Mouse (Mus musculus) gastrocnemius, postnatal 4 days (tissue): ENCODE measurements around the gene Kazn. TPM values are rescaled to one million over a fixed set of nuclear protein-coding genes. Genes with fewer than 3 reads are reported as not detected.

Experiments
- DNase-seq, 2 experiments: peaks; one replicate each; pipeline ENCODE4 v3.0.0; 2021 to 2022; ENCODE audit warnings: low spot score in 2 of 2, mixed read lengths in 2 of 2
- long read RNA-seq, 2 experiments: library from polyadenylated mRNA; stranded (forward); transcript quantifications; one replicate each; pipeline ENCODE4 v2.0.0; 2021
- total RNA-seq, 2 experiments: library from RNA; stranded (reverse); gene quantifications; 2 replicates each; pipeline ENCODE4 v1.2.3; 2021

Kazn gene
- total RNA-seq: 10 to 100 TPM; 10.1 to 10.5 TPM
- long read RNA-seq, experiment 1, full-length matches to known transcripts: 2 of 8 reads
- long read RNA-seq, experiment 1, partial matches to known transcripts: 2 of 8 reads
- long read RNA-seq, experiment 1, other reads (novel, unspliced or antisense): 4 of 8 reads
- long read RNA-seq, experiment 2, partial matches to known transcripts: 0 of 11 reads
- long read RNA-seq, experiment 2, other reads (novel, unspliced or antisense): 9 of 11 reads

GRCm38 (mm10) chr4:142239240-142240126 is at the start of gene Kazn:
Kazn (minus strand) TSS chr4:142239401.
- DNase-seq: peak; percentile 72 to 82

- no peak for DNase-seq
Measured at GRCm38 (mm10) chr4:142285471-142285870, 46.3 kb upstream of the Kazn start.

GRCm38 (mm10) chr4:142283867-142284266 is 44.7 kb upstream of the Kazn start:
- no peak for DNase-seq

- no peak for DNase-seq
Measured at GRCm38 (mm10) chr4:142278197-142278575, 39.0 kb upstream of the Kazn start.

GRCm38 (mm10) chr4:142277481-142278196 is 38.4 kb upstream of the Kazn start:
- DNase-seq: peak in 1 of 2 experiments; percentile 26

GRCm38 (mm10) chr4:142275242-142275641 is 36.0 kb upstream of the Kazn start:
- no peak for DNase-seq

- no peak for DNase-seq
Measured at GRCm38 (mm10) chr4:142274441-142275234, 35.4 kb upstream of the Kazn start.

- DNase-seq: no peak
Measured at GRCm38 (mm10) chr4:142271506-142271905, 32.3 kb upstream of the Kazn start.

GRCm38 (mm10) chr4:142267832-142268231 is 28.6 kb upstream of the Kazn start:
- DNase-seq: no peak

- DNase-seq: no peak
Measured at GRCm38 (mm10) chr4:142267348-142267819, 28.2 kb upstream of the Kazn start.

GRCm38 (mm10) chr4:142264335-142264734 is 25.1 kb upstream of the Kazn start:
- DNase-seq: no peak

- DNase-seq: no peak
Measured at GRCm38 (mm10) chr4:142261725-142262124, 22.5 kb upstream of the Kazn start.

- DNase-seq: no peak
Measured at GRCm38 (mm10) chr4:142258730-142259129, 19.5 kb upstream of the Kazn start.

GRCm38 (mm10) chr4:142254088-142254487 is 14.9 kb upstream of the Kazn start:
- no peak for DNase-seq

- no peak for DNase-seq
Measured at GRCm38 (mm10) chr4:142251471-142252354, 12.5 kb upstream of the Kazn start.

GRCm38 (mm10) chr4:142250054-142250453 is 10.9 kb upstream of the Kazn start:
- DNase-seq: no peak

- peak in 1 of 2 experiments; percentile 41 for DNase-seq
Measured at GRCm38 (mm10) chr4:142249401-142249800, 10.2 kb upstream of the Kazn start.

- DNase-seq: peak; percentile 72 to 85
Measured at GRCm38 (mm10) chr4:142248426-142248825, 9.2 kb upstream of the Kazn start.

- no peak for DNase-seq
Measured at GRCm38 (mm10) chr4:142246698-142247097, 7.5 kb upstream of the Kazn start.

- DNase-seq: no peak
Measured at GRCm38 (mm10) chr4:142244641-142245040, 5.4 kb upstream of the Kazn start.
